Mouse (Mus musculus) forebrain, postnatal 0 days (tissue): ENCODE measurements around the gene 1700011L22Rik. TPM values are rescaled to one million over a fixed set of nuclear protein-coding genes. Genes with fewer than 3 reads are reported as not detected.

Experiments
- ATAC-seq: fragments of 200-750 bp; cut with Nextera tagmentation; 2 replicates; pipeline ENCODE4 v1.8.0; 2017; ENCODE audit warnings: mild to moderate bottlenecking, moderate library complexity
- DNase-seq: peaks from one replicate; pipeline ENCODE4 v3.0.0-alpha.2; 2015
- H3K27ac ChIP-seq: fragments of 300-500 bp; sonication (generic); 2 replicates; pipeline ENCODE4 v1.5.1; 2014; ENCODE audit warnings: low read depth, mild to moderate bottlenecking, antibody characterized with exemption, low read length, moderate library complexity, mixed read lengths
- H3K27me3 ChIP-seq: fragments of 300-500 bp; sonication (generic); 2 replicates; pipeline ENCODE4 v1.6.1; 2014; ENCODE audit warnings: mild to moderate bottlenecking, low read length, mixed read lengths; ENCODE audit not compliant: insufficient read depth
- H3K36me3 ChIP-seq: fragments of 300-500 bp; sonication (generic); 2 replicates; pipeline ENCODE4 v1.6.1; 2014; ENCODE audit warnings: mild to moderate bottlenecking, moderate library complexity; ENCODE audit not compliant: insufficient read depth
- H3K4me1 ChIP-seq: fragments of 300-500 bp; sonication (generic); 2 replicates; pipeline ENCODE4 v1.6.1; 2014; ENCODE audit warnings: antibody characterized with exemption; ENCODE audit not compliant: insufficient read depth
- H3K4me2 ChIP-seq: fragments of 300-500 bp; sonication (generic); 2 replicates; pipeline ENCODE4 v1.6.1; 2014; ENCODE audit warnings: low read depth, mild to moderate bottlenecking, moderate library complexity
- H3K4me3 ChIP-seq: fragments of 300-500 bp; sonication (generic); 2 replicates; pipeline ENCODE4 v1.5.1; 2014; ENCODE audit warnings: low read depth, low read length, mixed read lengths
- H3K9ac ChIP-seq: fragments of 300-500 bp; sonication (generic); 2 replicates; pipeline ENCODE4 v1.6.1; 2014; ENCODE audit warnings: mild to moderate bottlenecking
- H3K9me3 ChIP-seq: fragments of 300-500 bp; sonication (generic); 2 replicates; pipeline ENCODE4 v1.6.1; 2016; ENCODE audit warnings: low read length
- CTCF ChIP-seq: sonication (generic); IDR thresholded peaks from 2 replicates; pipeline ENCODE4 v1.5.1; 2016; ENCODE audit warnings: antibody characterized with exemption, control low read depth, low read depth
- WGBS: fragments of 180-500 bp; shearing (Covaris S2); extraction: QIAGEN DNeasy Blood & Tissue Kit; methylation state at CpG from one replicate; pipeline ENCODE4 v1.1.7; 2014; 5-methylcytosine and 5-hydroxymethylcytosine counted together
- polyA plus RNA-seq: library from polyadenylated mRNA; unstranded; fragments of >200 nt; fragmentation: Nextera tagmentation; extraction: Ambion mirVana; gene quantifications from 2 replicates; pipeline ENCODE4 v1.2.1, GENCODE M21; 2015
- total RNA-seq: library from RNA; depleted of rRNA; stranded (reverse); fragments of >200 nt; gene quantifications from 2 replicates; pipeline ENCODE4 v1.2.3, GENCODE M21; 2014

The 1700011L22Rik gene
- total and polyA plus RNA-seq, 2 experiments from 2014 or later = not detected

DNA sequence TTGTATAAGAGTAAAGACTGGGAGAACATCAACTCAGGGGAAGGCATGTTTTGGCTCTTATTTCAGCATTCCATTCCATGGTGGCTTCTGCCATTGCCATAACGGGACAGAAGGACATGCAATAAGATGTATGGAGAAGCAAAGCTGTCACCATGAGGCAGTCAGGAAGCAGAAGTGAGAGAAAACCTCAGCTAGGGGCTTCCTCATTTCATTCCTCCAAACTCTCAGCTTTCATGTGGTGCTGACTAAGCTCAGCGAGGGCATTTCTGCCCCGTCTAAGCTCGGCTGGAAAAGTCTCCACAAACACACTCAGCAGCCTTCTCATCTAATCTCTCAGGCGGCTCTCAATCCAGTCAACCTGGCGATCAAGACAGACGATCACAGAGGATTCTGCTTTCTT lies 22.8 kb downstream of the 1700011L22Rik start:
- ATAC-seq (no peak), DNase-seq (no peak)
- no peak overlapping the region for H3K27ac ChIP-seq
- no peak overlapping the region for H3K9ac ChIP-seq
- H3K4me1 ChIP-seq = no peaks in the 10 kb centered on the region
- H3K4me3 ChIP-seq = no peak overlapping the region
- H3K9me3 ChIP-seq = 0 out of 2 replicates have a peak, but pooled peaks cover 4% of the 10 kb centered on the region
- H3K27me3 ChIP-seq = no peaks in the 10 kb centered on the region
- no peak overlapping the region for H3K4me2 ChIP-seq
- 92% methylated on average over 7 of the region's 7 CpGs for WGBS
- H3K36me3 ChIP-seq = no peaks in the 10 kb centered on the region
- no peak for TF ChIP-seq CTCF

DNA sequence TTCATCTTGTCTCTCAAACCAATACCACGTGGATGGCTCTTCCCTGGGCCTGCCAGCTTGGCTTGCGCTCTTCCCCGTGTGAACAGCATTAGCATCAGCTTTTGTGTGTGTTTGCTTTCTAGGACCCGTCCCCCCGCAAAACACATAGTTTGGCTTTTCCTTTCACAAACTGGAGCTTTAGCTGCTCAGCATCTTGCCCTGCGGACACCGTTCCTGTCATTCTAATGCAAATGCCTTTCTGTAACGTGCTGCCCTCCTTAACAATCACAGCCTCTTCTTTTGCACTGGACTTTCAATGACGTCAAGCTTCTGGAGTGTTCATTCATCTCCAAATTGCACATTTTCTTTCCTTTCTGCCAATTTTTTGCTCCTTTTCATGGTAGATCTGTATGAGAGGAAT lies 24.0 kb downstream of the 1700011L22Rik start:
- Histone ChIP-seq H3K27ac (no peak overlapping the region), H3K9me3 (0 out of 2 replicates have a peak, but pooled peaks cover 4% of the 10 kb centered on the region), H3K4me2 (no peak overlapping the region), H3K4me1 (no peaks in the 10 kb centered on the region), H3K36me3 (no peaks in the 10 kb centered on the region), H3K9ac (no peak overlapping the region), H3K27me3 (no peaks in the 10 kb centered on the region), H3K4me3 (no peak overlapping the region)
- DNase-seq = no peak
- ATAC-seq = no peak
- WGBS = 18% methylated on average over 9 of the region's 9 CpGs
- TF ChIP-seq CTCF = no peak

DNA sequence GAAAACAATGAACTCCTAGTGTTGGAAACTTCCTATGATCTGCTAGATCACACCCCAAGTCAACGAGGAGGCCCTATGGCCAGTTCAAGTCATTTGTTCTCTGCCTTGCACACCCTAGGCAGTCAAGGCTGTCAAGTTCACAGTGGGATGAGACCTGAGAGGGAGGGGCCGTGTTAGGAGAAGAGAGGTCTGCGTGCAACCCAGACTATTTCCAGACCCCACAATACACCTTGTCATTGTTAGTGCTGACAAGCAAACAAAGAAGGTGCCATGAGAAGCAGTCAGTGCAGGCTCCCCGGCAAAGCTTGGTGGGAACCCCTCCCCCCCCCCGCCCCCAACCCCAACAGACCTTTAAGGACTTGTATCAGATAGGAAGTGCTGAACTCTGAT lies 25.6 kb downstream of the 1700011L22Rik start:
- Histone ChIP-seq H3K27ac (no peak overlapping the region), H3K4me2 (no peak overlapping the region), H3K9me3 (0 out of 2 replicates have a peak, but pooled peaks cover 4% of the 10 kb centered on the region), H3K27me3 (no peaks in the 10 kb centered on the region), H3K4me3 (no peak overlapping the region), H3K4me1 (no peaks in the 10 kb centered on the region), H3K36me3 (no peaks in the 10 kb centered on the region), H3K9ac (no peak overlapping the region)
- no peak for TF ChIP-seq CTCF
- no peak for DNase-seq
- no peak for ATAC-seq
- WGBS = 64% methylated on average over 5 of the region's 5 CpGs

DNA sequence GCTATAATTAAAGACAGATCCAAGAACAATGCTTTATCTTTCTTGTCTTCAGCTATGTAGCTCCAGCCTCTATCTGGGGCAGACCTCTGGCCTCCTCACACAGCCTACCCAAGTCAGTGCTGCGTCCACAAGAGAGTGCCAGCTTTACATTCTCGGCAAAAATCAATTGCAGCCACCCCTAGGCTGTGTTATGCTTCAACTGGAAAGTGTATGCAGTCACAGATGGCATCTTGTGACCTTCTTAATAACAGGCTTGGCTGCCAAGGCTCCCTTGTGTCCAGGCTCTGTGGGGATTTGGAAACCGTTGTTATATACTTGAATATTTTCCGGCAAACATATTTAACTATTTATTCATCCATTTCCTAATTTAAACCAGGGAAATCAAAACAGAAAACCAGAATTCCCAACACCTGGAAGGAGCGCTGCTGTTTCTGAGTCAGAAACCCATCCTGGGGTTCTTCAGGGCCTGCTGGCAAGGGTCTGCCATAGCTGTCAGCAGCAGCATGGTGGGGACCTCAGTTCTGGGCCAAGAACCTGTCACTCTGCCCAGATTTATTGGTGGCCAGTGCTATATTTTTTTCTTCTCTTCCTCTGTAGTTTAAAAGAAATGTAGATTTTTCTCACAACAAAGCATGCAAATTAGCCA lies 26.1 kb downstream of the 1700011L22Rik start:
- Histone ChIP-seq H3K4me1 (no peaks in the 10 kb centered on the region), H3K9ac (no peak overlapping the region), H3K4me3 (no peak overlapping the region), H3K36me3 (no peaks in the 10 kb centered on the region), H3K27me3 (no peaks in the 10 kb centered on the region), H3K9me3 (0 out of 2 replicates have a peak, but pooled peaks cover 4% of the 10 kb centered on the region), H3K27ac (no peak overlapping the region), H3K4me2 (no peak overlapping the region)
- ATAC-seq (peak; percentile 27; the same call in 1 of the 2 replicates), DNase-seq (no peak)
- TF ChIP-seq CTCF = no peak
- WGBS = 54% methylated on average over 5 of the region's 5 CpGs

DNA sequence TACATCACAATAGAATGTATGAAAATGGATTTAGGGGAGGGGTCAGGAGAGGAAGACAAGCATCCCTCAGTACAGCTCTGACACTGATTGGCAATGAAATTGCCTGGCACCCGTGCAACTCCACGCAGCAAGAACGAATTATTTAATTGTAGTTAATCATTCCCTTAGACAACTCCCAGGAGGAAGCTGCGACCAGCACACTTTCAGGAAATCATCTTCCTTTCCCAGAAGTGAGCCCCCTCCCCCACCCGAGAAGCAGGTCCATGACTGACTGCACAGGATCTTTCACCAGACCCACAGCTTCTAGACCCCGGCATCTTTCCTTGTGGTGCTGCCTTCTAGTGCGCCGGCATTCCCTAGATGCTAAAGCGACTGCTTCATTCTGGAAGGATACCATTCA lies 36.7 kb downstream of the 1700011L22Rik start:
- no peak overlapping the region for H3K4me2 ChIP-seq
- no peak for TF ChIP-seq CTCF
- H3K36me3 ChIP-seq = no peaks in the 10 kb centered on the region
- H3K9ac ChIP-seq = no peak overlapping the region
- peaks cover 18% of the 10 kb centered on the region for H3K4me1 ChIP-seq
- no peaks in the 10 kb centered on the region for H3K27me3 ChIP-seq
- H3K9me3 ChIP-seq = no peaks in the 10 kb centered on the region
- no peak for ATAC-seq
- 63% methylated on average over 9 of the region's 9 CpGs for WGBS
- H3K27ac ChIP-seq = no peak overlapping the region
- no peak overlapping the region for H3K4me3 ChIP-seq
- DNase-seq = no peak

DNA sequence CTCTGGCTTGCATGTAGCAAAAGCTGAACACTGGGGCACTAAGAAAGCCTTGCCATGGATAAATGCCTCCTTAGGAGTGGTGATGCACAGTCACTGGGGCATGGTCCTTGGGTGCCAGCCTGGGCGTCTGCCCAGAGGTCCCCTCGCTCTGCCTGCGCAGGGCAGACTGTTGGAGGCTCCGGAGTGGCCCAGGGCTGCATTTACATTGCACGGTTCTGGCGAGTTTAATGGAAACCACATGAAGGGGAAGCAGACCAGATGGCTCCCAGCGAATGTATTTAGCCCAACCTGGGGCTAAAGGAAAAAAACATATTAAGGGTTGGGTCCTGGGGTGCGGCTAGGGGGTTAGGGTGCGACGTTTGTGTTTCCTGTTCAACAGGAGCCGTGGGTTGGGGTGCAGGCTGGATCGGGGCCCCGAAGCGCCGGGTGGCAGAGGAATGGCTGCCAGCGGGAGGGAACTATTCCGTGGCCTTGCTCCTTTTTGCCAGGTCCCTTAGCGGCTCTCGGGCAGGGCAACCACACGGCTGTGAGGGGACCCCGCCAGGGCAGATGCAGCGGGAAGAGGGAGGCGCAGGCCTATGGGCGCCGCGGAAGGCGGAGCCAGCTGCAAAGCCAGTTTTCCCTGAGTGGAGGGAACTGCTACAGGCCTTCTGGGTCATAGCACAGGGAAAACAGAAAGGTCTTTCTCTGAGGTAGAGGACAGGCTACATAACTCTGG lies 38.6 kb downstream of the 1700011L22Rik start:
- TF ChIP-seq CTCF = no peak
- Histone ChIP-seq H3K9me3 (no peaks in the 10 kb centered on the region), H3K9ac (peak overlapping the region; percentile 56), H3K36me3 (no peaks in the 10 kb centered on the region), H3K27ac (peak overlapping the region; percentile 45; the same call in 1 of the 2 replicates), H3K4me1 (peaks cover 18% of the 10 kb centered on the region), H3K27me3 (no peaks in the 10 kb centered on the region), H3K4me3 (peak overlapping the region; percentile 39), H3K4me2 (peak overlapping the region; percentile 60)
- DNase-seq = peak; percentile 44
- peak; percentile 72 for ATAC-seq
- 5% methylated on average over 27 of the region's 27 CpGs for WGBS
